Mouse (Mus musculus) intestine, embryonic 14.5 days (tissue): Measurements from ENCODE around the gene Tpi1. TPM values are rescaled to one million over a fixed set of nuclear protein-coding genes. Genes with fewer than 3 reads are reported as not detected.

Source experiments
- ATAC-seq: fragments of 200-750 bp; cut with Nextera tagmentation; replicated peaks from 2 replicates; pipeline ENCODE4 v1.8.0; 2017; ENCODE audit warnings: low read depth, moderate number of reproducible peaks, moderate TSS enrichment, moderate library complexity; ENCODE audit not compliant: low FRiP score, low TSS enrichment
- DNase-seq: peaks from one replicate; pipeline ENCODE4 v3.0.0-alpha.2; 2018; ENCODE audit warnings: low spot score
- H3K27ac ChIP-seq: fragments of 300-500 bp; sonication (generic); 2 replicates; pipeline ENCODE4 v1.5.1; 2014; ENCODE audit warnings: low read depth, mild to moderate bottlenecking, control low read depth
- H3K27me3 ChIP-seq: fragments of 300-500 bp; sonication (generic); replicated peaks from 2 replicates; pipeline ENCODE4 v1.6.1; 2014; ENCODE audit warnings: low read length, control low read depth; ENCODE audit not compliant: control insufficient read depth, insufficient read depth
- H3K36me3 ChIP-seq: fragments of 300-500 bp; sonication (generic); 2 replicates; pipeline ENCODE4 v1.6.1; 2014; ENCODE audit warnings: low read length, control low read depth; ENCODE audit not compliant: control insufficient read depth, insufficient read depth
- H3K4me1 ChIP-seq: fragments of 300-500 bp; sonication (generic); replicated peaks from 2 replicates; pipeline ENCODE4 v1.6.1; 2014; ENCODE audit warnings: low read length, control low read depth, mixed read lengths; ENCODE audit not compliant: control insufficient read depth, insufficient read depth
- H3K4me2 ChIP-seq: fragments of 300-500 bp; sonication (generic); 2 replicates; pipeline ENCODE4 v1.6.1; 2014; ENCODE audit warnings: low read length
- H3K4me3 ChIP-seq: fragments of 300-500 bp; sonication (generic); 2 replicates; pipeline ENCODE4 v1.5.1; 2014; ENCODE audit warnings: low read depth, low read length, control low read depth, mixed read lengths
- H3K9ac ChIP-seq: fragments of 300-500 bp; sonication (generic); 2 replicates; pipeline ENCODE4 v1.6.1; 2014; ENCODE audit warnings: mild to moderate bottlenecking, low read length
- H3K9me3 ChIP-seq: fragments of 300-500 bp; sonication (generic); 2 replicates; pipeline ENCODE4 v1.6.1; 2016; ENCODE audit warnings: low read length, control low read depth; ENCODE audit not compliant: control insufficient read depth
- WGBS: fragments of 180-500 bp; shearing (Covaris S2); extraction: QIAGEN DNeasy Blood & Tissue Kit; methylation state at CpG from one replicate; pipeline ENCODE4 v1.1.7; 2014; 5-methylcytosine and 5-hydroxymethylcytosine counted together
- polyA plus RNA-seq: library from polyadenylated mRNA; unstranded; fragments of >200 nt; fragmentation: Nextera tagmentation; extraction: Ambion mirVana; gene quantifications from 2 replicates; pipeline ENCODE4 v1.2.1, GENCODE M21; 2014

Tpi1 gene
- polyA plus RNA-seq: 1,059 and 1,108 TPM in 2 replicates

GRCm38 (mm10) chr6:124813933-124814332 lies at the start of gene Tpi1:
Tpi1 (minus strand) TSS chr6:124814296.
- ATAC-seq (peak; percentile 85), DNase-seq (peak; percentile 95)
- peaks cover 32% of the 10 kb centered on the region for H3K4me1 ChIP-seq
- H3K9me3 ChIP-seq: no peaks in the 10 kb centered on the region
- peak within 1 kb of the TSS; percentile 95 for H3K4me2 ChIP-seq
- H3K27me3 ChIP-seq: no peaks in the 10 kb centered on the region
- peak within 1 kb of the TSS; percentile 71 for H3K4me3 ChIP-seq
- peak within 1 kb of the TSS; percentile 88 for H3K27ac ChIP-seq
- under 1% methylated on average over 22 of the region's 22 CpGs for whole genome bisulfite sequencing
- H3K36me3 ChIP-seq: peaks cover 66% of the 10 kb centered on the region
- peak within 1 kb of the TSS; percentile 84 for H3K9ac ChIP-seq

- no peaks in the 10 kb centered on the region for H3K9me3 ChIP-seq
- ATAC-seq (peak; percentile 11), DNase-seq (peak; percentile 71)
- no peaks in the 10 kb centered on the region for H3K36me3 ChIP-seq
- H3K4me2 ChIP-seq: peak overlapping the region; percentile 88
- H3K27me3 ChIP-seq: peaks cover 6% of the 10 kb centered on the region; the same call in 1 of the 2 replicates
- peaks cover 22% of the 10 kb centered on the region for H3K4me1 ChIP-seq
- H3K4me3 ChIP-seq: peak overlapping the region; percentile 59
- 3% methylated on average over 7 of the region's 16 CpGs for WGBS
- H3K9ac ChIP-seq: peak overlapping the region; percentile 65
- peak overlapping the region; percentile 38; the same call in 1 of the 2 replicates for H3K27ac ChIP-seq
These were observed 49.1 kb upstream of the Tpi1 start for GRCm38 (mm10) chr6:124863125-124863657.

DNA sequence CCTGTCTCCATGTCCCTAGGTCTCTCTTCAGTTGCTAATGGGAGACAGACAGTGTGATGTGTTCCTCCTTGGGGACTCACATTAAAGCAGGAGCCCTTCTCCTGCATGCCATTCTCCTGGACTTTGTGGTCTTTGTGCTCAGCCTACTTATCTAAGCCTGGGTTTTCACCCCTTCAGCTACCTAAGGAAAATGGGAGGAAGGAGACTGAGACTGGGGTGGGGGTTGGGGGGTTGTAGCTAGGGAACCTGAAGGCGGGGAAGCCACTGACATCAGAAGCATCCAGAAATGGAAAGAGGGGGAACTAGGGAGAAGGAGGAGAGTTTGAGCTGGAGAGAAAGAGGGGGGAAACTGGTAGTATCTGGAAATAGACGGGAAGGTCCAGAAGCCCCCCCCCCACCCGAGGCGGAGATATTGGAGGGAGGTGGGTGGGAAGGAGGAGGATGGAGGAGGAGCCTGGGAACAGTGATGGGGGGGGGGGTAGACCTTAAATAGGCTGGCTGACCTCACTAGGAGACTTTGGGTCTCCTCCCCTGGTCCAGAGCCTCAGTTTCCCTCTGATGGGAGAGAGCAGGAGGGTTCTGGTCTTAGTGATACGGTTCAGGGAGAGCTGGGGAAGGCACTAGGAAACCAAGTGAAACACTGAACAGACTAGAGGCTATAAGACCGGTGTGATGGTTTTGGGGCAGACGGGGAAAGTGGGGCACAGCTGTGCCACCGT lies 48.5 kb upstream of the Tpi1 start:
- H3K4me3 ChIP-seq: peak overlapping the region; percentile 59
- WGBS: 8% methylated on average over 8 of the region's 8 CpGs
- H3K36me3 ChIP-seq: no peaks in the 10 kb centered on the region
- peaks cover 24% of the 10 kb centered on the region for H3K4me1 ChIP-seq
- peak overlapping the region; percentile 88; the same call in 1 of the 2 replicates for H3K4me2 ChIP-seq
- H3K9me3 ChIP-seq: no peaks in the 10 kb centered on the region
- no peak overlapping the region for H3K9ac ChIP-seq
- H3K27ac ChIP-seq: no peak overlapping the region
- ATAC-seq (no peak), DNase-seq (no peak)
- peaks cover 6% of the 10 kb centered on the region; the same call in 1 of the 2 replicates for H3K27me3 ChIP-seq

DNA sequence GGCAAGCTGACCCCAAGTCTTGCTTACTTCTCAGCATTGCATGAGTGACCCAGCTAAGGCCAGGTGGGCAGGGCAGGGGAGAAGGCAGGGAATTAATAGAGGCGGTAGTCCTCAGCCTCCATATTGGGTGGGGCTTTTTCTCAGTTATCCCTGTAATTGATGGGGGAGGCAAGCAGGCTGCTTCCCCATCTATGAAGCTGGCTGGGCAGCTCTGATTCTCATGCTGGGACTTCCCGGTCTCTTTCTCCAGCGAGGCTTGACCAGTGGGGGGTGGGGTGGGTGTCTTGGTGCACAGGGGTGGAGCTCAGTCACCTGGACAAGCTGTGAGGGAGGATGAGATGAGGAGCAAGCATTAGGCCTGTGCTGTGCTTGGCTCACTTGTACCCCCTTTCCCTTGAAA lies 47.7 kb upstream of the Tpi1 start:
- ATAC-seq: no peak
- Histone ChIP-seq H3K4me2 (no peak overlapping the region), H3K27ac (no peak overlapping the region), H3K27me3 (peaks cover 6% of the 10 kb centered on the region; the same call in 1 of the 2 replicates), H3K4me3 (no peak overlapping the region), H3K9me3 (no peaks in the 10 kb centered on the region), H3K36me3 (no peaks in the 10 kb centered on the region), H3K4me1 (peaks cover 24% of the 10 kb centered on the region), H3K9ac (no peak overlapping the region)
- no peak for DNase-seq
- WGBS: 43% methylated on average over 3 of the region's 3 CpGs

GRCm38 (mm10) chr6:124861266-124861665 lies 47.2 kb upstream of the Tpi1 start:
- H3K27ac ChIP-seq: no peak overlapping the region
- no peak overlapping the region for H3K9ac ChIP-seq
- 80% methylated on average over 19 of the region's 19 CpGs for WGBS
- no peak overlapping the region for H3K4me2 ChIP-seq
- no peaks in the 10 kb centered on the region for H3K9me3 ChIP-seq
- H3K36me3 ChIP-seq: no peaks in the 10 kb centered on the region
- ATAC-seq (no peak), DNase-seq (no peak)
- H3K27me3 ChIP-seq: peaks cover 6% of the 10 kb centered on the region; the same call in 1 of the 2 replicates
- no peak overlapping the region for H3K4me3 ChIP-seq
- H3K4me1 ChIP-seq: peaks cover 26% of the 10 kb centered on the region

DNA sequence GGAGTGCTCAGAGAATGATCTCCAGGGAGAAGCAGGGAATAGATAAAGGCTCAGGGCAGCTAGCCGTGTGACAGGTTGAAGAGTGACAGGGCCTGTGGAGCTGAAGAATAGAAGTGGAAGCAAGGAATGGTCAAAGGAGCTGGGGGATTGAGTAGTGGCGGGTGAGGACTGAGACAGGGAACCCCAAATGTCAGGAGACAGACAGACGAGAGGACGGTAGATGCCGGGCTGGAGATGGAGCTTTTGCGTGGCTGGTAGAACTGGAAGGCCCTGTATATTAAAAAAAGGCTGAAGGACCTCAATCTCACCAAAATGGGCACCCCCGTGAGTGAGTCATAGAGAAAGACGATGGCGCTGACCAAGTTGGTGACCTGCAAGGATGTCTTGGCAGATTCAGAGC lies 46.4 kb upstream of the Tpi1 start:
- 87% methylated on average over 9 of the region's 9 CpGs for WGBS
- Histone ChIP-seq H3K4me2 (no peak overlapping the region), H3K9ac (no peak overlapping the region), H3K27ac (no peak overlapping the region), H3K9me3 (no peaks in the 10 kb centered on the region), H3K4me1 (peaks cover 28% of the 10 kb centered on the region), H3K27me3 (peaks cover 6% of the 10 kb centered on the region; the same call in 1 of the 2 replicates), H3K4me3 (no peak overlapping the region), H3K36me3 (no peaks in the 10 kb centered on the region)
- no peak for ATAC-seq
- no peak for DNase-seq

GRCm38 (mm10) chr6:124859725-124860124 lies 45.6 kb upstream of the Tpi1 start:
- peaks cover 28% of the 10 kb centered on the region for H3K4me1 ChIP-seq
- no peak overlapping the region for H3K27ac ChIP-seq
- no peak overlapping the region for H3K9ac ChIP-seq
- H3K36me3 ChIP-seq: no peaks in the 10 kb centered on the region
- H3K4me3 ChIP-seq: no peak overlapping the region
- no peak for ATAC-seq
- 0 out of 2 replicates have a peak, but pooled peaks cover 6% of the 10 kb centered on the region for H3K27me3 ChIP-seq
- DNase-seq: peak; percentile 94
- peak overlapping the region; percentile 8; the same call in 1 of the 2 replicates for H3K4me2 ChIP-seq
- WGBS: 11% methylated on average over 12 of the region's 12 CpGs
- H3K9me3 ChIP-seq: no peaks in the 10 kb centered on the region

GRCm38 (mm10) chr6:124858561-124859318 lies 44.6 kb upstream of the Tpi1 start:
- Histone ChIP-seq H3K4me3 (no peak overlapping the region; the same call in 1 of the 2 replicates), H3K9ac (no peak overlapping the region), H3K36me3 (peaks cover under 1% of the 10 kb centered on the region; the same call in 1 of the 2 replicates), H3K27ac (no peak overlapping the region), H3K4me2 (peak overlapping the region; percentile 54), H3K9me3 (no peaks in the 10 kb centered on the region), H3K4me1 (peaks cover 28% of the 10 kb centered on the region), H3K27me3 (0 out of 2 replicates have a peak, but pooled peaks cover 6% of the 10 kb centered on the region)
- no peak for DNase-seq
- ATAC-seq: no peak
- WGBS: 71% methylated on average over 28 of the region's 28 CpGs
